Mouse (Mus musculus) embryonic fibroblast, embryonic 13.5 days (primary cell): ENCODE measurements around the gene Fkbp5.

Source experiments
- CTCF ChIP-seq: IDR thresholded peaks from 2 replicates; pipeline ENCODE4 v1.5.1; 2011; ENCODE audit warnings: mild to moderate bottlenecking, control low read depth, low read length, moderate library complexity, borderline replicate concordance; ENCODE audit not compliant: insufficient read depth
- POLR2A ChIP-seq: IDR thresholded peaks from 2 replicates; pipeline ENCODE4 v1.6.1; 2011; ENCODE audit warnings: low read depth, mild to moderate bottlenecking, control low read depth, low read length, moderate library complexity

DNA sequence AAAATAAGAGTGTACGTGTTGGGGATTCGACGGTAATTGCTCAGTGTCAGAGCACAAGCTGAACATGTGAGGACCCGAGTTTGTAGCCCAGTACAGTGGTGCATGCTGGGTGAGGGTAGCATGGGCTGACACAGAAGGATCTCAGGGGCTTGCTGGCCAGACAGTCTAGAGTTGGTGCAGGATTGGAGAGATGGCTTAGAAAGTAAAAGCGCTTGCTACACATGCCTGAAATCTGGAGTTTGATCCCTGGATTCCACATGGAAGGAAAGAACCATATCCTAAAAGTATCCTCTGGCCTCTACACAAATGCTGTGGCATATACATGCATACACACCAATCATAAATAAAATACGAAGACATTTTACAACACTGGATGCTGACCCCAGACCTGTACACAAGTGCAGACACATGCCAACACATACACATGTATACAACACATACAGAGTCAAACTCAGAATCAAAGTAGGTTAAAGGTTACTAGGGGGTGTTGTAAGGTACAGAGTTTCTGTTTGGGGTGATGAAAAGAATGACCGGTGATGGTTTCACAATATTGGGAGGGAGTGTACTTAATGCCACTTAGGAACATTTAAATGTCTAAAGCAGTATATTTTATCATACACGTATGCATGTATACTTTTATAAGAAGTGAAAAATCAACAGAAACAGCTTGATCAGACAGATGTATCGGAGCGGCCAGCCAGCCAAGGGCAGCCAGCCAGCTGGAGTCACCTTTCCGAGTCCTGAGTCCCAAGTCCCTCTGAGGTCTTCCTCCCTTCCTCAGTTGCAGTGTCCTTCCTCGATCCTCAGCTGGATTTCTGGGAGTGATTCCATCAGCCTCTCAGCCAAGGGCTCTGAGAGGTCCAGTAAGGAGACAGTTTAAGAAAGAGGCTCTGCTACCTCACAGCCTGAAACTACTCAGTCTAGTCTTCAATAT, 71.2 kb downstream of the Fkbp5 start:
- TF ChIP-seq CTCF (no peak), POLR2A (no peak)
